Mouse (Mus musculus): ENCODE data around the gene Mical2.

The Mical2 gene

DNA sequence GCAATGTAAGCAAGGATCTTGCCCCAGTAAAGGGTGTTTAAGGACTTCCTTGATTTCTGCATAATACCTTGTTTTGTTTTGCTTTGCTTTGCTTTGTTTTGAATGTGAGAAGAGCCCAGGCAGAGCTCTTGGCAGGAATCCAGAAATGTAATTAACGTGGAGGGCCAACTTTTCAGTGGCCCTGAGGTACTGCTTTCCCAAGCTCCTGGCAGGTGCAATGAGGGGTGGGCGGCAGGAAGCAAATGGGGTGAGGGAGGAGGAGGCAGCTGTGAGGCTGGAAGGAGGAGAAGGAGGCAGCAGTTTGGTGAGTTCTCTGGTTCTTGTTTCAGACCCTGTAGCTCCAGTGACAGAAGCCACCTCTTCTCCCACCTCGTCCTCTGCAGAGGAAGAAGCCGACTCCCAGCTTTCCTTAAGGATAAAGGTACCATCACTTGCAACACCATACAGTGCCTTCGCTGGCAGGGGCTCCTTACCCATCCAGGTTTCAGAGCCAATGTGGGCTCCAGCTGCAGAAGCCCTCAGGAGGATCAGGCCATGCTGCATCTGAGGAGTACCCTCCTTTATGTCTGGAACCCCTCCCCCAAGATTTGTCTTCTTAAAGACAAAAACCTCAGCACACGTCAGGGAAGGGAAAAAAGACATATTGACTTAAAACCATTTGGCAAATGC lies 165.4 kb downstream of the Mical2 start:
- DNase-seq (ENCODE audit: extremely low spot score, low spot score): no peak

DNA sequence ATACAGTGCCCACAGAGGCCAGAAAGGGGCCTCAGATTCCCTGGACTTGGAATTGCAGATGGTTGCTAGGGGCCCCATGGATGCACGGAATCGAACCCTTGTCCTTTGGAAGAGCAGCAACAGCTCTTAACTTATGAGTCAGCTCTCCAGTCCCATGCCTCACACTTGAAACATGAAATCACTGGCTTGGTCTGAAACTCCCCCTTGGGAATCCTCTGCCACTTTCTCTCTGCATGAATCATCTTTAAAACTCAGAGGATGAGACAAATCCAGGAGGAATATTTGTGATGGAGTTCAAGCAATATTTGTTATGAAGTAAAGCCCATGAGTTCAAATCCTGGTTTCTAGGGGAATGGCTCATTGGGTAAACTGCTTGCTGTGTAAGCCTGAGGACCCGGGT lies 172.1 kb downstream of the Mical2 start:
- no peak for DNase-seq (ENCODE audit: extremely low spot score, low spot score)

- DNase-seq (ENCODE audit: extremely low spot score, low spot score): no peak
Observed at GRCm38 (mm10) chr7:112399425-112400170, 173.9 kb downstream of the Mical2 start.

DNA sequence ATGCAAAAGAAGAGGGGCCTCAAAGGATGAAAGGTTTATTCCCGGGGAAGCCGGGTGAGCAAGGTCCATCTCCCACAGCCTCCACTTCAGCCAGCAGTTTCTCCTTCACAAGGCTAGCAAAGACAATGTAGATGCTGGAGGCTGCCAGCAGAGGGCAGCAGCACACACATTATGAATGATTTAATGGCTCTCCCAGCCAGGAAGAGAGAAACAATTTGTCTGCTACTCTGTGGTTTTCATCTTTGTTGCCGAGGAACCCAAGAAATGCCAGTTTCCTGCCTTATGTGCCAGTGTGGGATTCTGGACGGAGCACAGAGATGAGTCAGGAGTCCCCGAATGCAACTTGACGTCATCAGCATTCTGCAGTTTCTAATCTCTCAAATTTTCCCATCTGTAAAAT lies 174.5 kb downstream of the Mical2 start:
- DNase-seq (ENCODE audit: extremely low spot score, low spot score): peak; percentile 84

DNA sequence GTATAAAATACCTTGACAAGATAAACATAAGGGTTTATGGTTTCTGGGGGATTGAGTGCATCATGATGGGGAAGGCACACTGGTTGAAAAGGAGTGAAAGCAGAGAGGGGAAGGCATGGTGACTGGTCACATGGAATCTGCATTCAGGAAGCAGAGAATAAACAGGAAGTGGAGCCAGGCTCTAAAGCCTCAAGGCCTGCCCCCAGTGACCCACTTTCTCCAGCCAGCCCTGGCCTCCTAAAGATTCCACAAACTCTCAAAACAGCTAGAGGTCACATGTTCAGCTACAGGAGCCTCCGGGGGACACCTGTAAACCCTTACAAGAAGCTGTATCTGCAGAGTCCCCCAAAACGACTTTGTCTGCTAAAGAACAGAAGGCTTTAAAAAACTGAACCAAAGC lies 179.4 kb downstream of the Mical2 start:
- no peak for DNase-seq (ENCODE audit: extremely low spot score, low spot score)

DNA sequence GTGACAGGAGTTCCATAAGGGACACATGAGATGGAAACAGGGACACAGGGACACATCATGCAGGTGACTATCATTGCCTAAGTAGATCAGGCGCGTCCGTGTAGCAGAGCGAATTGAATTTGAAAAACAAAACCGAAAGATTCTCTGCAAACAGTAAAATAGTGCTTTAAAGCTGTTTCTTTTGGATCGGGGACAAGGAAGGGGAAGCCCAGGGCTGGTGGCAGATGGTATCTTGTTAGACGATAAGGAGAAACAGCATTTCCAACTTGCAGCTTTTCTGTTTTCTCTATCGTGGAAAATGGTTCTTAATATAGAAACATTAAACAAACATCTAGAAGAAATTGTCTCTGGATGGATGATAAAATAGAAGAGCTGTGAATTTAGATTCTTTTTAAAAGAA lies 179.9 kb downstream of the Mical2 start:
- DNase-seq (ENCODE audit: extremely low spot score, low spot score): no peak

- no peak for DNase-seq (ENCODE audit: extremely low spot score, low spot score)
Observed at GRCm38 (mm10) chr7:112407597-112407996, 181.9 kb downstream of the Mical2 start.

DNA sequence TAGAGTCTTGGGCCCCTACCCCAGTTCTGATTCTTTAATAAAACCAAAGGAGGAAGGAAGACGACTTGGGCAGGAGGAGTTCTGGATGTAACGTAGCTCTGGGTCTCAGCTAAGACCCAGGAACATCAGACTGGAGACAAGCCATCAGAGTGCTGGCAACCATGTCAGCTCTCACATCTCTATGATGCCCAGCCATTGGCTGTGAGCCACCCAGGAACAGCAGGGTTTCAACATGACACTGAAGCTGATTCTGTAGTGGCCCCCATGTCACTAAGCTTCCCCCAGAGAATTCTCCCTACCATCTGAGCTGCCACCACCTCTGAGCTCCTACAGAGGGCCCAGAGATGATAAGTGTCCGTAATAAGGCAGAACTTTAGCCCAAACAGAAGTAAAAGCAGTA lies 184.3 kb downstream of the Mical2 start:
- no peak for DNase-seq (ENCODE audit: extremely low spot score, low spot score)

DNA sequence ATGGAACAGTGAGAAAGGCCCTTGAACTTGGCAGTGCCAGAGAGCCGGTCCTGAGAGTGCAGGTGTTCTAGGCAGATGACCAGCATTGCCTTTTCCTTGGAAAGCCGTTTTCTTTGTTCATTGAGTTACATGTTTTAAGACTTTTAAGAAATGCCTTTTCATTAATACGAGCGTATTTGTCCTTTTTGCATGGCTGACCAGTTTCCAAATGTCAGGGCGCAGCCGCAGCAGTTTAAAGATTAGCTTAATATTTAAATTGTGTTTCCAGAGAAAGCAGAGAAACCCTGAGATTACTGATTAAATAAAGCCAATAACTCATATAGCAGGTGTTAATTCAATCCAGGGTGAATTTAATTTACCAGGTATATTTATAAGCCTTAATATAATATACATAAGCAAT lies 187.6 kb downstream of the Mical2 start:
- no peak for DNase-seq (ENCODE audit: extremely low spot score, low spot score)

DNA sequence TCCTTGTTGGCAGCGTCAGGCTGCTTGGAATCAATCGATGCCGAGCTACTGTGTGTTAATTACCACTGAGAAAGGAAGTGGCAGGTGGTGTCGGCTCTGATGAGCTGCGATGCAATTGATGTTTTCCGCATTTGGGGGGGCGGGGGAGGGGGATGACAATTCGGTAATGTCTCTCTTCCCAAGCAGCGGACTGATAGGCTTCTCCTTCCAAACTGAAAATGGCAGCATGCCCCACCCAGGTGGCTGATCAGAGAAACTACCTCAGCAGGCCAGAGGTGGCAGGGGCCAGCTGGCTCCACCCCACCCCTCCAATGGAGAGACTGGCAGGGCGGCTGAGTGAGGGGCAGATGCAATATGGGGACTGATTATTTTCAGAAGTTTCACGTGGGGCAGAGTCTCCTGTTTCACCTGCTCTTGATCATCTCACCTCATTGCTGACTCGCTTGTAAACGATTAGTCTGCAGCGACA lies 190.4 kb downstream of the Mical2 start:
- no peak for DNase-seq (ENCODE audit: extremely low spot score, low spot score)

DNA sequence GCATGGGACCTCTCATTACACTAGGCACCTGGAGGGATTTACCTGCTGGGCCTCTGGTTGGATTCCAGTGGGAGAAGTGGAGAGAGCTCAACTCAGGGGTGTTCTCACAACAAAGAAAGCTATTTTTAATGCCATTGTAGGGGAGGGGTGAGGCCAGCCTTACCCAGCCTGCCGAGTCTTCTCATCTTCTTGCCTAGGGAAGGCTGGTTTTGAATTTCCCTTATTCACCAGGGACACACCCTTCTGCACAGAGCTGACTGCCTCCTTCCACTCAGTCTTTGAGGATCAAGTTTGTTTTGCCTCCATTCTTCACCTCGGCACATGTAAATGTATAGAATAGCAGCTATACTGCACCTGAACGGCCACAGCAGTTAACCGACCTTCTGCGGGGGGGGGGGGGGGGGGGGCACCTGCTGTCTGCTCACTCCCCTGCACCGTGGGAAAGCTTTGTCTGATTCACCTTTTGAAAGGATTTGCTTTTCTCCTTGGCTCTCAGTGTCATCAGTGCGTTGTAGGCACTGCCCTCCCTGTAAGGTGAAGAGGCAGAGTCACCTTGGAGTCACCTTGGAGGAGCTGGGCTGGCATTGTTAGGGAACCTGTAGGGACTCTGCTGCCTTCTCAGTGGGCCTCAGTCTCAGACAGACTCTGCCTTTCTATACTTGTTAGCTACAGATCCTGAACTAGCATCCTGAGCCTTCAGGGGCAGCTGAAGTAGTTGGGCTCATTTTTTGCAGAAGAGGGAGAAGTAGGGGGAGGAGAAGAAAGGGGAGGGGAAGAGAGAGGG lies 191.3 kb downstream of the Mical2 start:
- DNase-seq (ENCODE audit: extremely low spot score, low spot score): no peak

DNA sequence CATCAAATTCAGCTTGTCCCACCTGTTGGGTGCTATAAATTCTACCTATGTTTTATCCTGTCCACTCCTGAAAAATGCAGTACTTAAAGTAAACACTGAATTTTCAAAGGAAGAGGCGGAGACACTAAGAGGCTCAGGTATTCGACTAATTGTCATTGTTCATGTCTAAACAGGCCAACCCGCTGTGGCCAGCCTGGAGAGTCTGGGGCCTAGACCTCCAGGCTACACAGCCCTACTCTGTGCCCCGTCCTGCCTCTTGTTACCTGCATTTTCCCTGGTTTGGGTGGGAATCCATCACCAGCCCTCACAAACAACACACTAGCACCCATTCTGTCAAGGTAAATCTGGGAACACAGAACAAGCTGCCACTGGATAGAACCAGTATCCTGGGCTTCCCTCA lies 191.9 kb downstream of the Mical2 start:
- no peak for DNase-seq (ENCODE audit: extremely low spot score, low spot score)

GRCm38 (mm10) chr7:112423438-112423837 lies 197.8 kb downstream of the Mical2 start:
- no peak for DNase-seq (ENCODE audit: extremely low spot score, low spot score)

DNA sequence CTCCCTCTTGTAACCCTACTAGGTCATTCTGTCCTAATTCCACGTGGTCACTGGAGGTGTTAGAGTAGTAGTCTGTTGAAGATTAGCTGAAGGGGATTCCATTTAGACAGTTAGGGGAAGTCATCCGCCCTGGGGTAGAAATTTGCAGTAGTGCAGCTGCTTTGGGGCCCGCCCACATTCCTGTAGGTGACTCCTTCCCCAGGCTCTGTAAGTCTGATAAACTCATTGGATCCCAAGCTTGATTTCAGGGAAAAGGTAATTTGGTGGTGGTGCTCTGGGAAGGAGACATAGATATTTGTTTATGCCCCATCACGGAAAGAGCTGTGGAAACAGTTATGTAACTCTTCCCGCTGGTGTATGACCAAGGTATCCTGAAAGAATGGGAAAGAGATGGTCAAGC lies 201.2 kb downstream of the Mical2 start:
- DNase-seq (ENCODE audit: extremely low spot score, low spot score): no peak

GRCm38 (mm10) chr7:112427357-112428157 lies 201.9 kb downstream of the Mical2 start, which contains the start of gene Parva:
TSS of gene Parva (plus strand) at chr7:112427505.
- DNase-seq (ENCODE audit: extremely low spot score, low spot score): peak; percentile 86

DNA sequence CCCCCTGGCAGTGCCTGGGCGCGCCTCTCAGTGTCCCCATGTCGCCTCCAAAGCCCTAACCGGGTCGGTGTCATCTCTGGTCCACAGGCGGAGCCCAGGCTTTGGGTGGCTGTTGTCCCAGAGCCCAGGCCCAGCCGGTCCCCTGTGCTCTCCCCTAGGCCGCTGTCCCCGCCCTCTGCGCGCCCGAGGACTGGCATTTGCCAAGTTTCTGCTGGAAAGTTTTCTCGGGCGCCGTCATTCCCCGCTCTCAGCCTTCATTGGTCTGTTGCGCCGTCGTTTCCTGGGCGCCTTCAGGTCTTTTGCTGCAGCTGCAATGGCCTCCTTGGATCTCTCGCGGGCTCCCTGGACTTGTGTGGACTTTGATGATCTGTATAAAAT lies 202.5 kb downstream of the Mical2 start:
- DNase-seq (ENCODE audit: extremely low spot score, low spot score): peak; percentile 82

DNA sequence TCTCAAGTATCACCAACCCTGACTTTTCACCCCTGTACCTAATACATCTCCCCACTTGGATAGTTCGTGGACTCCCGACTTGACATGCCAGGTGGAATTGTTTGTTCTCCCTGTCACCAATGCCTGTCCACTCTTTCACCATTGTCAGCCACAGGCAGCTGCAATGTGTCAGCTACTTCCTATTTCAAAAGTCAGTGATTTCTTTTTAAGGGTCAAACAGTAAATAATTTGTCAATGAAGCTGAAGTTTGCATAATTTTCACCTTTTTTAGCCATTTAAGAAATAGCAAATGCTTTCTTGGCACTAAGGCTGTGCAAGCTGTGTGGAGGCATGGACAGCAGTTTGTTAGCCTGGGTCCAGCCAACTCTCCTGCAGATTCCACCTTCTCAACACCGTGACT lies 214.2 kb downstream of the Mical2 start:
- DNase-seq (ENCODE audit: extremely low spot score, low spot score): no peak

DNA sequence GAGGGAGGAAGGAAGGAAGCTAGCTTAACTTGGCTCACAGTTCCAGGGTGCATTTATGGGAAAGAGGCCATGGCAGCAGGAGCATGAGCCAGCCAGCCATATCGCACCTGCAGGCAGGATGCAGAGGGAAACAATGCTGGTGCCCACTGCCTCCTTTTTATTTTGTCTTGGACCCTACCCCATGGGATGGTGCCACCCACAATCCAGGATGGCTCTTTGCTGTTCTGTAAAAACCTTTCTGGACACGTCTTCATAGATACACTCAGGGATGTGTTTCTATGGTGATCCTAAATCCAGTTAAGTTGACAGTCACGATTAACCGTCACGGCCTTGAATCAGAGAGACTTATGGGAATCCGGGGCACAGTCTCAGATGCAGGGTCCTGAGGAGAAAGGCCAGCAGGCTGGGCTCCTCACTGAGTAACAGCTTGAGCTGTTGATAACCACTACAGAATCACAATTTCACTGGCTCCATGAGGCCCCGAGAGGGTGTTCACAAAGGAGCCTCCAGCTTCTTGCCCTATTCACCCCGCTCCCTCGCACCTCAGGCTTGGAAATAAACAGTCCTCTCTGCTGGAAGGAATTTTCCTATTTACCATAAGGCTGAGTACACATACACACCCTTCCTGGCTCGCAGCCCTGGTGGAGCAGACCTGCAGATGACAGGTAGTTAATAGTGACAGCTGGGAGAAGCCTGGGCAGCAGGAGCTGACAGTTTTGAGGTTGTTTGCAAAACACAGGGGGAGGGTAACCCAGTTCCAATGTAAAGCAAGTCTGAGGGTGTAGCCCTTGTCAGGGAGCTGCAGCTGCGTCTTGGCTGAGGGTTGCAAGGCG lies 218.7 kb downstream of the Mical2 start:
- no peak for DNase-seq (ENCODE audit: extremely low spot score, low spot score)

DNA sequence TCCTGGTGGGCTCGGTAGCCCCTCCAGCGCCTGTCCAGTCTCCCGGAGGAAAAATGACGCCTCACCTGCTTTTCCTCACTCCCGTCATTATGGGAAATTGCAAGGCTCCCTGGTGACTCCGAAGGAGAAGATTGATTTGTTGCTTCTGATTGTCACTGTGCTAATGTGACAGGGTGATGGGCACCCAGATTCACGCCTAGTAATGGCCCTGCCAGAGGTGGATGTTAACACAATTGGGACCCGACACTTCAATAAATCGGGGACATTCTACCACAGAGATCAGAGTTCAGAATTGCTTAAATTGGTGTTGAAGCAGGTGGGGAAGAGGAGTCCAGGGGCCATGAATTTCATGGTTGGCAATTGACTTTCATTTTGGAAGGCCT lies 219.3 kb downstream of the Mical2 start:
- DNase-seq (ENCODE audit: extremely low spot score, low spot score): no peak

GRCm38 (mm10) chr7:112446498-112446897 lies 220.8 kb downstream of the Mical2 start:
- DNase-seq (ENCODE audit: extremely low spot score, low spot score): no peak

All from neural tube, embryonic 10.5 days (tissue).